Mouse (Mus musculus) small intestine, adult 2 months (tissue): ENCODE data around the gene Olfr780.

Source experiments
- CTCF ChIP-seq: fragments of 200-500 bp; IDR thresholded peaks from 2 replicates; pipeline ENCODE4 v1.5.1; 2012; ENCODE audit warnings: low read depth, mild to moderate bottlenecking, control low read depth, inconsistent platforms, low read length, moderate library complexity, mixed read lengths; ENCODE audit not compliant: insufficient replicate concordance, insufficient read length; ENCODE audit errors: extremely low read depth
- POLR2A ChIP-seq: fragments of 200-500 bp; IDR thresholded peaks from 2 replicates; pipeline ENCODE4 v1.6.1; 2012; ENCODE audit warnings: low read depth, mild to moderate bottlenecking, control low read depth, inconsistent platforms, low read length, moderate library complexity

DNA sequence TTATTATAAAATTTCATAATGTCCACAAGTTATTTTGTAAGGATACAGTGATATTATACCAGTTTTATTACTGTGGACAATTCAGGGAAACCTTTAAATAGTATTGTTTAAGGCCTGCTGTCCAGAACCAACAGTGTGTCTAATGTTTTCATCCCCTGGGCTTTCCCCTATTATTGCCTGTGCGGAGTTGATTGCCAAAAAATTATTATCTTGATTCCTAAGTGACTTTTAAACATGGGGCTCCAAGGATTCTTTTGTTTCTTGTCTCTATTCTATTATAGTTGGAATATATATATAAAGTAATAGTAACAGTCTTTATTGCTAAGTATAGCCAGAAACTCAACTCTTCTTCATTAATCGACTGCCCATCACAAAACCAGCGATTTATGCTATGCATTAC, at the start of gene Olfr780:
- TF ChIP-seq CTCF = no peak
- TF ChIP-seq POLR2A = no peak
